Mouse (Mus musculus) stomach, embryonic 16.5 days (tissue): ENCODE data around the gene Fam149a. TPM values are rescaled to one million over a fixed set of nuclear protein-coding genes. Genes with fewer than 3 reads are reported as not detected.

Experiments used
- ATAC-seq: fragments of 200-750 bp; cut with Nextera tagmentation; 2 replicates; pipeline ENCODE4 v1.8.0; 2017; ENCODE audit warnings: moderate number of reproducible peaks, moderate TSS enrichment; ENCODE audit not compliant: insufficient read depth, low FRiP score
- H3K27ac ChIP-seq: fragments of 300-500 bp; sonication (generic); 2 replicates; pipeline ENCODE4 v1.5.1; 2014; ENCODE audit warnings: low read length
- H3K27me3 ChIP-seq: fragments of 300-500 bp; sonication (generic); 2 replicates; pipeline ENCODE4 v1.6.1; 2014; ENCODE audit warnings: low read length, control low read depth, mixed read lengths; ENCODE audit not compliant: control insufficient read depth, insufficient read depth
- H3K36me3 ChIP-seq: fragments of 300-500 bp; sonication (generic); 2 replicates; pipeline ENCODE4 v1.6.1; 2014; ENCODE audit warnings: low read length; ENCODE audit not compliant: control insufficient read depth, insufficient read depth
- H3K4me1 ChIP-seq: fragments of 300-500 bp; sonication (generic); 2 replicates; pipeline ENCODE4 v1.6.1; 2014; ENCODE audit warnings: low read length, control low read depth, mixed read lengths; ENCODE audit not compliant: control insufficient read depth, insufficient read depth
- H3K4me2 ChIP-seq: fragments of 300-500 bp; sonication (generic); 2 replicates; pipeline ENCODE4 v1.6.1; 2014; ENCODE audit warnings: low read depth, low read length, mixed read lengths
- H3K4me3 ChIP-seq: fragments of 300-500 bp; sonication (generic); replicated peaks from 2 replicates; pipeline ENCODE4 v1.5.1; 2014; ENCODE audit warnings: mild to moderate bottlenecking, low read length
- H3K9ac ChIP-seq: fragments of 300-500 bp; sonication (generic); 2 replicates; pipeline ENCODE4 v1.6.1; 2014; ENCODE audit warnings: low read length
- H3K9me3 ChIP-seq: fragments of 300-500 bp; sonication (generic); replicated peaks from 2 replicates; pipeline ENCODE4 v1.6.1; 2016; ENCODE audit warnings: low read length, control low read depth; ENCODE audit not compliant: control insufficient read depth
- WGBS: fragments of 180-500 bp; shearing (Covaris S2); extraction: QIAGEN DNeasy Blood & Tissue Kit; methylation state at CpG from one replicate; pipeline ENCODE4 v1.1.7; 2014; 5-methylcytosine and 5-hydroxymethylcytosine counted together
- polyA plus RNA-seq: library from polyadenylated mRNA; unstranded; fragments of >200 nt; fragmentation: Nextera tagmentation; extraction: Ambion mirVana; gene quantifications from 2 replicates; pipeline ENCODE4 v1.2.1, GENCODE M21; 2015

The Fam149a gene
- 15.2 and 16.7 TPM in 2 replicates for polyA plus RNA-seq

GRCm38 (mm10) chr8:45381963-45382347 lies at the start of gene Fam149a:
Gene Fam149a, minus strand, starts transcription at chr8:45382291.
- no peaks in the 10 kb centered on the region for H3K9me3 ChIP-seq
- H3K36me3 ChIP-seq = no peaks in the 10 kb centered on the region
- no peak for ATAC-seq
- 7% methylated on average over 6 of the region's 6 CpGs for WGBS
- H3K4me3 ChIP-seq = peak within 1 kb of the TSS; percentile 46
- H3K27ac ChIP-seq = no peak within 1 kb of the TSS
- H3K4me1 ChIP-seq = peaks cover 10% of the 10 kb centered on the region
- peak within 1 kb of the TSS; percentile 58 for H3K9ac ChIP-seq
- H3K4me2 ChIP-seq = peak within 1 kb of the TSS; percentile 78
- H3K27me3 ChIP-seq = no peaks in the 10 kb centered on the region

GRCm38 (mm10) chr8:45420151-45420550 lies 38.1 kb upstream of the Fam149a start:
- no peak for ATAC-seq
- Histone ChIP-seq H3K9ac (no peak overlapping the region), H3K36me3 (no peaks in the 10 kb centered on the region), H3K27me3 (no peaks in the 10 kb centered on the region), H3K4me2 (no peak overlapping the region), H3K27ac (no peak overlapping the region), H3K9me3 (no peaks in the 10 kb centered on the region), H3K4me1 (no peaks in the 10 kb centered on the region), H3K4me3 (no peak overlapping the region)
- 87% methylated on average over 7 of the region's 7 CpGs for WGBS

GRCm38 (mm10) chr8:45414965-45415364 lies 32.9 kb upstream of the Fam149a start:
- H3K27me3 ChIP-seq = no peaks in the 10 kb centered on the region
- H3K36me3 ChIP-seq = no peaks in the 10 kb centered on the region
- H3K9me3 ChIP-seq = no peaks in the 10 kb centered on the region
- ATAC-seq = no peak
- no peak overlapping the region for H3K9ac ChIP-seq
- no peak overlapping the region for H3K4me3 ChIP-seq
- no peak overlapping the region for H3K27ac ChIP-seq
- H3K4me1 ChIP-seq = no peaks in the 10 kb centered on the region
- 75% methylated on average over 7 of the region's 7 CpGs for WGBS
- H3K4me2 ChIP-seq = no peak overlapping the region

GRCm38 (mm10) chr8:45410882-45411281 lies 28.8 kb upstream of the Fam149a start, which contains the start of gene Tlr3:
Gene Tlr3, minus strand, starts transcription at chr8:45411080.
- H3K9me3 ChIP-seq = no peaks in the 10 kb centered on the region
- no peaks in the 10 kb centered on the region for H3K36me3 ChIP-seq
- peak within 1 kb of the TSS; percentile 75 for H3K9ac ChIP-seq
- peak within 1 kb of the TSS; percentile 62 for H3K4me2 ChIP-seq
- peak within 1 kb of the TSS; percentile 88 for H3K27ac ChIP-seq
- peak within 1 kb of the TSS; percentile 61 for H3K4me3 ChIP-seq
- H3K4me1 ChIP-seq = no peaks in the 10 kb centered on the region
- H3K27me3 ChIP-seq = no peaks in the 10 kb centered on the region
- 35% methylated on average over 2 of the region's 2 CpGs for WGBS
- peak; percentile 42; the same call in 1 of the 2 replicates for ATAC-seq

GRCm38 (mm10) chr8:45410146-45410880 lies 28.2 kb upstream of the Fam149a start:
- Histone ChIP-seq H3K4me2 (peak overlapping the region; percentile 62), H3K9ac (peak overlapping the region; percentile 75), H3K27ac (peak overlapping the region; percentile 88), H3K4me1 (no peaks in the 10 kb centered on the region), H3K4me3 (peak overlapping the region; percentile 61), H3K9me3 (no peaks in the 10 kb centered on the region), H3K27me3 (no peaks in the 10 kb centered on the region), H3K36me3 (no peaks in the 10 kb centered on the region)
- peak; percentile 94 for ATAC-seq
- 7% methylated on average over 18 of the region's 18 CpGs for whole genome bisulfite sequencing

- Histone ChIP-seq H3K36me3 (no peaks in the 10 kb centered on the region), H3K4me3 (peak overlapping the region; percentile 61), H3K4me2 (peak overlapping the region; percentile 62), H3K4me1 (no peaks in the 10 kb centered on the region), H3K9me3 (no peaks in the 10 kb centered on the region), H3K9ac (peak overlapping the region; percentile 75), H3K27ac (peak overlapping the region; percentile 88), H3K27me3 (no peaks in the 10 kb centered on the region)
- ATAC-seq = no peak
- WGBS = 38% methylated on average over 4 of the region's 4 CpGs
Measured at GRCm38 (mm10) chr8:45409702-45410101, 27.6 kb upstream of the Fam149a start.

- Histone ChIP-seq H3K9ac (no peak overlapping the region), H3K27ac (no peak overlapping the region), H3K4me2 (no peak overlapping the region), H3K27me3 (no peaks in the 10 kb centered on the region), H3K4me3 (no peak overlapping the region), H3K9me3 (no peaks in the 10 kb centered on the region), H3K36me3 (no peaks in the 10 kb centered on the region), H3K4me1 (peaks cover 10% of the 10 kb centered on the region)
- 75% methylated on average over 1 of the region's 1 CpGs for WGBS
- no peak for ATAC-seq
Measured at GRCm38 (mm10) chr8:45383250-45383649, 1.2 kb upstream of the Fam149a start.

- peak; percentile 68 for ATAC-seq
- Histone ChIP-seq H3K27ac (no peak overlapping the region), H3K27me3 (no peaks in the 10 kb centered on the region), H3K4me2 (peak overlapping the region; percentile 78), H3K9ac (peak overlapping the region; percentile 58), H3K9me3 (no peaks in the 10 kb centered on the region), H3K4me3 (peak overlapping the region; percentile 46), H3K36me3 (no peaks in the 10 kb centered on the region), H3K4me1 (peaks cover 10% of the 10 kb centered on the region)
- WGBS = 3% methylated on average over 38 of the region's 38 CpGs
Measured at GRCm38 (mm10) chr8:45381075-45381962, 772 bp downstream of the Fam149a start.

- no peak overlapping the region for H3K27ac ChIP-seq
- no peak overlapping the region for H3K4me2 ChIP-seq
- peaks cover 10% of the 10 kb centered on the region for H3K4me1 ChIP-seq
- H3K36me3 ChIP-seq = no peaks in the 10 kb centered on the region
- ATAC-seq = no peak
- WGBS = 32% methylated on average over 4 of the region's 4 CpGs
- no peak overlapping the region for H3K9ac ChIP-seq
- no peaks in the 10 kb centered on the region for H3K27me3 ChIP-seq
- H3K9me3 ChIP-seq = no peaks in the 10 kb centered on the region
- peak overlapping the region; percentile 46; the same call in 1 of the 2 replicates for H3K4me3 ChIP-seq
Measured at GRCm38 (mm10) chr8:45380598-45380997, 1.5 kb downstream of the Fam149a start.
